Mouse (Mus musculus) midbrain, embryonic 11.5 days (tissue): ENCODE results near the gene Aak1. TPM values are rescaled to one million over a fixed set of nuclear protein-coding genes. Genes with fewer than 3 reads are reported as not detected.

Experiments used
- polyA plus RNA-seq: library from polyadenylated mRNA; unstranded; fragments of >200 nt; fragmentation: Nextera tagmentation; extraction: Ambion mirVana; gene quantifications from 2 replicates; pipeline ENCODE4 v1.2.1, GENCODE M21; 2014

Aak1 gene
- polyA plus RNA-seq, 1 experiment from 2014 or later: 17.1 TPM

Other genes with a start within 250 kb of the Aak1 start
- gene Asprv1, start 221.4 kb upstream of the Aak1 start, polyA plus RNA-seq: 0.37 and 0.68 TPM in 2 replicates
- 16.7 and 18.4 TPM in 2 replicates for gene Mxd1, start 180.4 kb upstream of the Aak1 start, polyA plus RNA-seq
- 137 and 160 TPM in 2 replicates for gene Snrnp27, start 165.0 kb upstream of the Aak1 start, polyA plus RNA-seq
- 42.4 and 46.3 TPM in 2 replicates for gene Gmcl1, start 116.1 kb upstream of the Aak1 start, polyA plus RNA-seq
- gene Anxa4, start 55.9 kb upstream of the Aak1 start, polyA plus RNA-seq: 5.4 and 7.0 TPM in 2 replicates
- 89.9 and 91.8 TPM in 2 replicates for gene Nfu1, start 159.7 kb downstream of the Aak1 start, polyA plus RNA-seq
- gene Gfpt1, start 193.3 kb downstream of the Aak1 start, polyA plus RNA-seq: 14.1 and 14.2 TPM in 2 replicates